Mouse (Mus musculus) embryonic fibroblast, embryonic 13.5 days (primary cell): ENCODE measurements around the gene Mrpl23.

ENCODE experiments used
- CTCF ChIP-seq: IDR thresholded peaks from 2 replicates; pipeline ENCODE4 v1.5.1; 2011; ENCODE audit warnings: mild to moderate bottlenecking, control low read depth, low read length, moderate library complexity, borderline replicate concordance; ENCODE audit not compliant: insufficient read depth
- POLR2A ChIP-seq: IDR thresholded peaks from 2 replicates; pipeline ENCODE4 v1.6.1; 2011; ENCODE audit warnings: low read depth, mild to moderate bottlenecking, control low read depth, low read length, moderate library complexity

DNA sequence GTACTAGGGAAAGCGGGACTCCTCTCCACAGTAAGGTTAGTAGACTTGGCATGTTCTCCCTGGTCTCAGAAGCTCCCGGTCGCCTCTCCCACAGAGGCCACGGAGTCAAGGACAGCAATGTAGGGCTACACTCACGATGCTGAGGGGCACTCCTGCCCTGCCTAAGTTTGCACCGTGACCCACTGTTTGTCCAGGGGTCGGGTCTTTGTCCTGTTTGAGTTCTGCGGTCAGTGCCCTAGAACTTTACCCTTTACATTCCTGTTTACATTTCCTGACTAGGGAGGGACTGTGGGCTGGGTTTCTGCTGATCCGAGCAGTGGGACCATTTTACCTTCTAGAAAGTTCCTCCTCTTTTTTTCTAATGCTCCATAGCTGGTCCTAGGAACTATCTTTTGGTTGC, 34.0 kb downstream of the Mrpl23 start:
- TF ChIP-seq CTCF (no peak), POLR2A (no peak)
